Mouse (Mus musculus) cortical plate, adult 2 months (tissue): ENCODE data around the gene Haus2.

Experiments
- CTCF ChIP-seq: fragments of 200-500 bp; IDR thresholded peaks from 2 replicates; pipeline ENCODE4 v1.5.1; 2011; ENCODE audit warnings: mild to moderate bottlenecking, control low read depth, low read length; ENCODE audit not compliant: insufficient read depth; ENCODE audit errors: extremely low read depth
- POLR2A ChIP-seq: fragments of 200-500 bp; IDR thresholded peaks from 2 replicates; pipeline ENCODE4 v1.6.1; 2011; ENCODE audit warnings: mild to moderate bottlenecking, low read length, control low read depth; ENCODE audit not compliant: insufficient read depth; ENCODE audit errors: extremely low read depth

- TF ChIP-seq CTCF = no peak
- TF ChIP-seq POLR2A = no peak
Observed at GRCm38 (mm10) chr2:120652256-120652924, 43.2 kb downstream of the Haus2 start.
